Mouse (Mus musculus) cerebellum, adult (tissue): ENCODE measurements at regions not wholly inside any gene's neighbourhood (a gene's known extent, or its start where the extent isn't known, plus 50 kb on each side); places are given as distances from the start of the nearest gene placed in this dataset.

Experiments
- ATAC-seq: cut with Nextera tagmentation; 2 replicates; pipeline ENCODE4 v1.9.2; 2017; ENCODE audit warnings: mild to moderate bottlenecking, moderate library complexity, mixed read lengths; ENCODE audit not compliant: insufficient number of reproducible peaks, low FRiP score, low TSS enrichment

GRCm38 (mm10) chr10:98538706-98539105 lies 375.5 kb upstream of the Atp2b1 start:
- no peak for ATAC-seq

- ATAC-seq = peak; percentile 100
These were observed 373.1 kb upstream of the Atp2b1 start for GRCm38 (mm10) chr10:98541062-98541461.

GRCm38 (mm10) chr10:98542072-98542471 lies 372.1 kb upstream of the Atp2b1 start:
- no peak for ATAC-seq

GRCm38 (mm10) chr10:98543253-98543997 lies 370.8 kb upstream of the Atp2b1 start:
- no peak for ATAC-seq

- no peak for ATAC-seq
These were observed 370.2 kb upstream of the Atp2b1 start for GRCm38 (mm10) chr10:98543998-98544349.

- ATAC-seq = no peak
These were observed 359.6 kb upstream of the Atp2b1 start for GRCm38 (mm10) chr10:98554575-98554974.

- no peak for ATAC-seq
These were observed 356.6 kb upstream of the Atp2b1 start for GRCm38 (mm10) chr10:98557470-98558060.

- ATAC-seq = no peak
These were observed 355.6 kb upstream of the Atp2b1 start for GRCm38 (mm10) chr10:98558560-98558959.

GRCm38 (mm10) chr10:98562297-98562912 lies 351.8 kb upstream of the Atp2b1 start:
- ATAC-seq = no peak

GRCm38 (mm10) chr10:98572782-98573536 lies 341.2 kb upstream of the Atp2b1 start:
- peak; percentile 45; the same call in 1 of the 2 replicates for ATAC-seq

- ATAC-seq = no peak
These were observed 337.2 kb upstream of the Atp2b1 start for GRCm38 (mm10) chr10:98577040-98577439.

- no peak for ATAC-seq
These were observed 329.4 kb upstream of the Atp2b1 start for GRCm38 (mm10) chr10:98584776-98585175.

- ATAC-seq = no peak
These were observed 324.5 kb upstream of the Atp2b1 start for GRCm38 (mm10) chr10:98589726-98590125.

- ATAC-seq = no peak
These were observed 322.1 kb upstream of the Atp2b1 start for GRCm38 (mm10) chr10:98592154-98592553.

- ATAC-seq = no peak
These were observed 320.3 kb upstream of the Atp2b1 start for GRCm38 (mm10) chr10:98593910-98594309.

GRCm38 (mm10) chr10:98608221-98608941 lies 305.8 kb upstream of the Atp2b1 start:
- ATAC-seq = no peak

- no peak for ATAC-seq
These were observed 303.5 kb upstream of the Atp2b1 start for GRCm38 (mm10) chr10:98610708-98611107.

- no peak for ATAC-seq
These were observed 302.4 kb upstream of the Atp2b1 start for GRCm38 (mm10) chr10:98611707-98612360.

GRCm38 (mm10) chr10:98618736-98619525 lies 295.3 kb upstream of the Atp2b1 start:
- no peak for ATAC-seq
